Mouse (Mus musculus) layer of hippocampus, adult 9-10 months (tissue): Measurements from ENCODE around the gene Cox8c.
A peak's percentile ranks its signal among the peaks of the same experiment; 100 is the strongest.

ENCODE experiments used
- DNase-seq: peaks from one replicate; pipeline ENCODE4 v3.0.0; 2022; ENCODE audit warnings: low spot score

Gene Cox8c

GRCm38 (mm10) chr12:102899091-102899490, at the start of gene Cox8c:
Gene Cox8c (plus strand): TSS chr12:102899316.
- no peak for DNase-seq

- no peak for DNase-seq
Measured at GRCm38 (mm10) chr12:102860806-102861205, 38.3 kb upstream of the Cox8c start.

- no peak for DNase-seq
Measured at GRCm38 (mm10) chr12:102869802-102870201, 29.3 kb upstream of the Cox8c start.

- no peak for DNase-seq
Measured at GRCm38 (mm10) chr12:102870527-102870926, 28.6 kb upstream of the Cox8c start.

GRCm38 (mm10) chr12:102877301-102878030, 21.6 kb upstream of the Cox8c start:
- no peak for DNase-seq

- DNase-seq, result peak; percentile 86
Measured at GRCm38 (mm10) chr12:102878031-102878823, 20.9 kb upstream of the Cox8c start, which contains the start of gene Btbd7. Gene Btbd7 (minus strand): TSS chr12:102878471.

GRCm38 (mm10) chr12:102878901-102879300, 20.2 kb upstream of the Cox8c start:
- DNase-seq, result no peak

GRCm38 (mm10) chr12:102885735-102886134, 13.4 kb upstream of the Cox8c start:
- DNase-seq, result no peak

- DNase-seq, result no peak
Measured at GRCm38 (mm10) chr12:102887366-102887765, 11.8 kb upstream of the Cox8c start.

- DNase-seq, result no peak
Measured at GRCm38 (mm10) chr12:102888568-102888967, 10.5 kb upstream of the Cox8c start.

GRCm38 (mm10) chr12:102908191-102908590, 9.1 kb downstream of the Cox8c start:
- DNase-seq, result peak; percentile 36

- DNase-seq, result no peak
Measured at GRCm38 (mm10) chr12:102916073-102916472, 17.0 kb downstream of the Cox8c start.

- DNase-seq, result no peak
Measured at GRCm38 (mm10) chr12:102929764-102930163, 30.6 kb downstream of the Cox8c start.

- no peak for DNase-seq
Measured at GRCm38 (mm10) chr12:102930335-102930734, 31.2 kb downstream of the Cox8c start.

- no peak for DNase-seq
Measured at GRCm38 (mm10) chr12:102930789-102931188, 31.7 kb downstream of the Cox8c start.

- no peak for DNase-seq
Measured at GRCm38 (mm10) chr12:102935892-102936291, 36.8 kb downstream of the Cox8c start.

GRCm38 (mm10) chr12:102945571-102945970, 46.5 kb downstream of the Cox8c start:
- DNase-seq, result no peak

GRCm38 (mm10) chr12:102947826-102948225, 48.7 kb downstream of the Cox8c start:
- no peak for DNase-seq

GRCm38 (mm10) chr12:102948778-102949394, 49.8 kb downstream of the Cox8c start, which contains the start of gene Unc79:
Gene Unc79 (plus strand): TSS chr12:102948859.
- DNase-seq, result peak; percentile 65

- peak; percentile 38 for DNase-seq
Measured at GRCm38 (mm10) chr12:102949395-102950208, 50.5 kb downstream of the Cox8c start.
